Mouse (Mus musculus) megakaryocyte, embryonic 14.5 days (primary cell): ENCODE measurements around the gene P2rx4. TPM values are rescaled to one million over a fixed set of nuclear protein-coding genes. Genes with fewer than 3 reads are reported as not detected.
"Not testable (repeated sequence)": the region's sequence is repeated elsewhere in the genome, so short reads cannot be mapped to it uniquely, and the experiment has no call there.

Experiments used
- H3K27me3 ChIP-seq: replicated peaks from 2 replicates; pipeline ENCODE3; 2012; ENCODE audit warnings: inconsistent platforms
- H3K36me3 ChIP-seq: replicated peaks from 2 replicates; pipeline ENCODE3; 2012; ENCODE audit warnings: low read length, inconsistent platforms, mixed read lengths
- H3K4me1 ChIP-seq: 2 replicates; pipeline ENCODE4 v1.6.1; 2012; ENCODE audit warnings: inconsistent platforms
- H3K4me3 ChIP-seq: replicated peaks from 2 replicates; pipeline ENCODE3; 2012; ENCODE audit warnings: moderate library complexity, mild to moderate bottlenecking, inconsistent platforms
- H3K9me3 ChIP-seq: 2 replicates; pipeline ENCODE4 v1.6.1; 2012; ENCODE audit warnings: inconsistent platforms
- FLI1 ChIP-seq: IDR thresholded peaks from 2 replicates; pipeline ENCODE4 v1.6.1; 2012; ENCODE audit warnings: low read length, inconsistent platforms, mixed read lengths
- GATA1 ChIP-seq: IDR thresholded peaks from 3 replicates; pipeline ENCODE4 v1.6.1; 2012; ENCODE audit warnings: mixed read lengths, low read length, inconsistent platforms, borderline replicate concordance
- polyA plus RNA-seq: library from polyadenylated mRNA; stranded (reverse); fragments of >175 nt; gene quantifications from 2 replicates; pipeline ENCODE4 v1.2.3, GENCODE M21; 2012; ENCODE audit warnings: low replicate concordance; ENCODE audit not compliant: insufficient read depth

P2rx4 gene
- 13.7 TPM in 1 of 2 replicates, not detected in the other for polyA plus RNA-seq

GRCm38 (mm10) chr5:122707276-122708181 lies at the start of gene P2rx4:
Gene P2rx4 (plus strand): TSS chr5:122707544.
- Histone ChIP-seq H3K9me3 (peaks cover 3% of the 10 kb centered on the region; the same call in 1 of the 2 replicates), H3K4me1 (peaks cover 22% of the 10 kb centered on the region), H3K4me3 (peak within 1 kb of the TSS; percentile 96), H3K27me3 (peaks cover 3% of the 10 kb centered on the region), H3K36me3 (peaks cover 3% of the 10 kb centered on the region)
- no peak for TF ChIP-seq FLI1
- no peak for TF ChIP-seq GATA1

GRCm38 (mm10) chr5:122662501-122662900 lies 44.8 kb upstream of the P2rx4 start:
- TF ChIP-seq FLI1 (no peak), GATA1 (no peak)
- Histone ChIP-seq H3K4me3 (no peak overlapping the region), H3K9me3 (no peaks in the 10 kb centered on the region), H3K36me3 (no peaks in the 10 kb centered on the region), H3K27me3 (peaks cover 39% of the 10 kb centered on the region), H3K4me1 (0 out of 2 replicates have a peak, but pooled peaks cover 2% of the 10 kb centered on the region)

DNA sequence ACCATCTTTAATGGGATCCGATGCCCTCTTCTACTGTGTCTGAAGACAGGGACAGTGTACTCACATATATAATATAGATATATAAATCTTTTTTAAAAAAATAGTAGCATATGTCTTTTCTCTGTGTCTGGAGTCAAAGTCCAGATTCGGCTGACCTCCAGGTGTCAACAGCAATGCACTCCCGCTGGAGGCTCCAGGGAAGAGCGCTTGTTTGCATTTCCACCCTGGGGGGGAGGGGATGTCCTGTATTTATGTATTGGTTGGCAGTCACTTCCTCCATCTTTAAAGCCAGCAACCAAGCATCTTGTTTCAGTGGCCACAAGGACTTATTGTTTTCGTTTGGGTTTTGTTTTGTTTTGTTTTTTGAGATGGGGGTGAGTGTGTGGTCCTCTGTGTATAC lies 42.3 kb upstream of the P2rx4 start:
- Histone ChIP-seq H3K4me3 (no peak overlapping the region), H3K4me1 (peaks cover 16% of the 10 kb centered on the region), H3K27me3 (peaks cover 35% of the 10 kb centered on the region), H3K9me3 (no peaks in the 10 kb centered on the region), H3K36me3 (no peaks in the 10 kb centered on the region)
- TF ChIP-seq FLI1 (no peak), GATA1 (no peak)

- Histone ChIP-seq H3K27me3 (peaks cover 48% of the 10 kb centered on the region), H3K4me3 (no peak overlapping the region), H3K9me3 (no peaks in the 10 kb centered on the region), H3K36me3 (peaks cover 5% of the 10 kb centered on the region), H3K4me1 (peaks cover 13% of the 10 kb centered on the region)
- no peak for TF ChIP-seq FLI1
- TF ChIP-seq GATA1: no peak
Observed at GRCm38 (mm10) chr5:122668981-122669897, 38.1 kb upstream of the P2rx4 start.

DNA sequence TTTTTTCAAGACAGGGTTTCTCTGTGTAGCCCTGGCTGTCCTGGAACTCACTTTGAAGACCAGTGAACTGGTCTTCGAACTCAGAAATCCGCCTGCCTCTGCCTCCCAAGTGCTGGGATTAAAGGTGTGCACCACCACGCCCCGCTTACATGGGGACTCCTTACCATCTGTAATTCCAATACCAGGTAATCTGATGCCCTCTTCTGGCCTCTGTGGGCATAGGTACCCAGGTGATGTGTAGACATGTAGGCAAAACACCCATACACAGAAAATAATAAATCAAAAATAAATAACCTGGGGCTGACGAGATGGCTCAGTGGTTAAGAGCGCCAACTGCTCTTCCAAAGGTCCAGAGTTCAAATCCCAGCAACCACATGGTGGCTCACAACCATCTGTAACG lies 35.7 kb upstream of the P2rx4 start:
- not testable (repeated sequence) for H3K9me3 ChIP-seq, H3K36me3 ChIP-seq, H3K4me3 ChIP-seq
- peaks cover 13% of the 10 kb centered on the region for H3K4me1 ChIP-seq
- peaks cover 47% of the 10 kb centered on the region for H3K27me3 ChIP-seq

- Histone ChIP-seq H3K36me3 (peaks cover 5% of the 10 kb centered on the region), H3K4me3 (no peak overlapping the region), H3K9me3 (no peaks in the 10 kb centered on the region), H3K4me1 (peaks cover 13% of the 10 kb centered on the region), H3K27me3 (peaks cover 44% of the 10 kb centered on the region)
- TF ChIP-seq GATA1 (no peak), FLI1 (no peak)
Observed at GRCm38 (mm10) chr5:122672298-122672697, 35.0 kb upstream of the P2rx4 start.

GRCm38 (mm10) chr5:122676002-122676401 lies 31.3 kb upstream of the P2rx4 start:
- Histone ChIP-seq H3K36me3 (peaks cover 5% of the 10 kb centered on the region), H3K27me3 (peaks cover 44% of the 10 kb centered on the region), H3K9me3 (0 out of 2 replicates have a peak, but pooled peaks cover 3% of the 10 kb centered on the region), H3K4me1 (peaks cover 12% of the 10 kb centered on the region), H3K4me3 (no peak overlapping the region)
- TF ChIP-seq GATA1: no peak
- TF ChIP-seq FLI1: no peak

- Histone ChIP-seq H3K27me3 (peaks cover 41% of the 10 kb centered on the region), H3K36me3 (peaks cover 3% of the 10 kb centered on the region), H3K4me3 (no peak overlapping the region), H3K4me1 (peaks cover 12% of the 10 kb centered on the region), H3K9me3 (0 out of 2 replicates have a peak, but pooled peaks cover 4% of the 10 kb centered on the region)
- no peak for TF ChIP-seq GATA1
- TF ChIP-seq FLI1: no peak
Observed at GRCm38 (mm10) chr5:122677983-122678382, 29.4 kb upstream of the P2rx4 start.

DNA sequence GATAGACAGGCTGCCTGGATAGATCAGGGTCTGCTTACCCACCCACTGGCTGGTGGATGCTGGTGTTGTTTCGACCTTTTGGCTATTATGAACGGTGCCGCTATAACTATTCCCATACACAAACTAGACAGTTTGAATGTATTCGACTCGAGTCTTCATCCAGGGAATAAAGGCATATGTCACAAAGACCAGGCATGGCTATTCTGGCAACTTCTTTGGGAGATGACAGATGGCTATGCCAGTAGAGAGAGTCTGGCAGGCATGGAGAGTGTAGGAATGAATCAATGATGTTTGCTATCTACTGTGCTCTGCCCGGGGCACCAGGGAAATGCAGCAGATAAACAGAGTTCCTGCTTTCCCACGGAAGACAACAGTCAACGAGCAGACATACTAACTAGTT lies 27.5 kb upstream of the P2rx4 start:
- Histone ChIP-seq H3K4me3 (no peak overlapping the region), H3K27me3 (peaks cover 32% of the 10 kb centered on the region), H3K4me1 (peaks cover 24% of the 10 kb centered on the region), H3K9me3 (0 out of 2 replicates have a peak, but pooled peaks cover 4% of the 10 kb centered on the region), H3K36me3 (peaks cover 3% of the 10 kb centered on the region)
- no peak for TF ChIP-seq GATA1
- no peak for TF ChIP-seq FLI1

- H3K4me1 ChIP-seq: peaks cover 24% of the 10 kb centered on the region
- H3K36me3 ChIP-seq: peaks cover 3% of the 10 kb centered on the region
- TF ChIP-seq GATA1: no peak
- no peak for TF ChIP-seq FLI1
- peaks cover 26% of the 10 kb centered on the region for H3K27me3 ChIP-seq
- H3K4me3 ChIP-seq: no peak overlapping the region
- peaks cover 12% of the 10 kb centered on the region for H3K9me3 ChIP-seq
Observed at GRCm38 (mm10) chr5:122681276-122681675, 26.1 kb upstream of the P2rx4 start.
